10 mouse cellular contexts compared by ENCODE assay signal in the genomic region with DNA sequence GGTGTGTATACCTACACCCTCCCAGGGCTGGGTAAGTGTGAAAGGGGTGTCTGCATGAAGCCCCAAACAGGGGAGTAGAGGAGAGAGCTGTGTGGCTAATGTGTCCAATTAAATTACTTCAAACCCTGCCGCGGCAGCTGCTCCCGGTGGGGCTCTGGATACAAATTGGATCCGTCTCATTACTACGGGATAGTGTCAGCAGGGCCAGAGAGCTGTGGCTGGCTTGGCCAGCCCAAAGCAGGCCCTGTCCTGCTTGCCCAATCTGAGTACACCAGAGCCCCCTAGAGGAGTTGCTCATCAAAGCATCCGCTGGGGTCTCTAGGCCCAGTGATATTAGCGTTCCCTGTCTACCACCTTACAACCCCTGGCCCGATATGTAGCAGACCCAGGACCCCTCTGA. TPM values are rescaled to one million over a fixed set of nuclear protein-coding genes. Genes with fewer than 3 reads are reported as not detected.
DNase-seq lines count a peak whose midpoint lies in the region; ATAC-seq and TF ChIP-seq lines count a peak whose summit lies in the region.
"Had no signal": no experiment of that assay in that cellular context is flagged by ENCODE, and none has a peak within 500 bp of the region (broad histone marks: within the 10 kb centered on the region; RNA-seq: fewer than 3 reads in every experiment).

No protein-coding gene starts in this region.

- no peak overlapping the region for H3K9ac ChIP-seq in forebrain, embryonic 13.5 days
- 0 out of 2 replicates have a peak overlapping the region, but pooled peaks have one; percentile 10 for H3K9ac ChIP-seq in midbrain, embryonic 13.5 days (replicated peaks)
- H3K9ac ChIP-seq: limb, embryonic 12.5 days had no signal

- no peak overlapping the region for H3K4me2 ChIP-seq in forebrain, embryonic 13.5 days
- 0 out of 2 replicates have a peak overlapping the region, but pooled peaks have one; percentile 2 for H3K4me2 ChIP-seq in midbrain, embryonic 13.5 days (replicated peaks)
- H3K4me2 ChIP-seq: limb, embryonic 12.5 days had no signal

- H3K4me1 ChIP-seq in kidney, adult 2 months (ENCODE audit: control insufficient read depth, insufficient read depth, low read length) = no peaks in the 10 kb centered on the region
- H3K4me1 ChIP-seq in forebrain, embryonic 13.5 days = peaks cover 49% of the 10 kb centered on the region
- peaks cover 67% of the 10 kb centered on the region for H3K4me1 ChIP-seq in midbrain, embryonic 13.5 days (replicated peaks)

- DNase-seq in kidney, adult 2 months = no peak
- DNase-seq in kidney, postnatal 14 days = no peak
- peak; percentile 55 for DNase-seq in NIH3T3 (ENCODE audit: low read depth)
- DNase-seq in adrenal gland, adult 8-10 months = no peak
- no peak for DNase-seq in spleen, postnatal 14 days (ENCODE audit: low spot score in 2 of 2)

- peak; percentile 66 for ATAC-seq in forebrain, embryonic 13.5 days
- ATAC-seq in midbrain, embryonic 13.5 days = peak; percentile 78
- no peak for ATAC-seq in granulocyte monocyte progenitor cell, adult 5-6 weeks (replicated peaks; ENCODE audit: poor library complexity, severe bottlenecking)

- H3K9me3 ChIP-seq in forebrain, embryonic 13.5 days (replicated peaks) = no peaks in the 10 kb centered on the region
- no peaks in the 10 kb centered on the region for H3K9me3 ChIP-seq in midbrain, embryonic 13.5 days
- H3K9me3 ChIP-seq: G1E; limb, embryonic 12.5 days had no signal

- WGBS in kidney, adult 2 months = 42% methylated on average over 8 of the region's 8 CpGs
- 9% methylated on average over 8 of the region's 8 CpGs for WGBS in forebrain, embryonic 13.5 days
- WGBS in midbrain, embryonic 13.5 days = 7% methylated on average over 8 of the region's 8 CpGs

- H3K4me3 ChIP-seq in kidney, adult 2 months (ENCODE audit: insufficient read depth, low read depth, low read length) = no peak overlapping the region
- H3K4me3 ChIP-seq in forebrain, embryonic 13.5 days = no peak overlapping the region
- no peak overlapping the region for H3K4me3 ChIP-seq in midbrain, embryonic 13.5 days (replicated peaks)
- H3K4me3 ChIP-seq: limb, embryonic 12.5 days had no signal

- no peaks in the 10 kb centered on the region for H3K27me3 ChIP-seq in kidney, adult 2 months (replicated peaks; ENCODE audit: control insufficient read depth, insufficient read depth, low read length)
- peaks cover 12% of the 10 kb centered on the region for H3K27me3 ChIP-seq in forebrain, embryonic 13.5 days
- H3K27me3 ChIP-seq in midbrain, embryonic 13.5 days = peaks cover 9% of the 10 kb centered on the region; the same call in 1 of the 2 replicates

- H3K27ac ChIP-seq in kidney, adult 2 months (ENCODE audit: insufficient read depth, low read depth, low read length) = no peak overlapping the region
- peak overlapping the region; percentile 62 for H3K27ac ChIP-seq in forebrain, embryonic 13.5 days
- H3K27ac ChIP-seq in midbrain, embryonic 13.5 days = peak overlapping the region; percentile 68
- H3K27ac ChIP-seq: limb, embryonic 12.5 days had no signal

- H3K36me3 ChIP-seq in kidney, adult 2 months (ENCODE audit: control insufficient read depth, insufficient read depth, low read length) = no peaks in the 10 kb centered on the region
- H3K36me3 ChIP-seq in forebrain, embryonic 13.5 days (ENCODE audit: poor library complexity, severe bottlenecking) = no peaks in the 10 kb centered on the region
- no peaks in the 10 kb centered on the region for H3K36me3 ChIP-seq in midbrain, embryonic 13.5 days
- H3K36me3 ChIP-seq: G1E; limb, embryonic 12.5 days had no signal

- peak; percentile 25; the same call in 1 of the 2 replicates for TF ChIP-seq CTCF in kidney, adult 2 months (conservative IDR thresholded peaks at IDR 0.05; ENCODE audit: insufficient read depth, insufficient read length, low read depth, low read length)

- no peak for TF ChIP-seq POLR2A in kidney, adult 2 months (IDR thresholded peaks at IDR 0.05; ENCODE audit: low read depth, low read length)

RNA-seq across cellular contexts. Expression of a gene that starts 6.3 kb away (rescaled TPM):
- 4.0 and 4.6 TPM in 2 replicates for polyA plus RNA-seq in kidney, adult 2 months (2012; rRNA removed)
- polyA plus RNA-seq in forebrain, embryonic 13.5 days (2015; fragmentation: Nextera tagmentation; extraction: Ambion mirVana) = 4.4 and 5.0 TPM in 2 replicates
- 8.2 and 8.8 TPM in 2 replicates for polyA plus RNA-seq in midbrain, embryonic 13.5 days (2015; fragmentation: Nextera tagmentation; extraction: Ambion mirVana)
- not detected in 2 replicates for total RNA-seq in granulocyte monocyte progenitor cell, adult 5-6 weeks (2014; fragmentation: Nextera tagmentation)
- not detected in 2 replicates for total RNA-seq in granulocyte monocyte progenitor cell, adult 5-6 weeks (2017)
- 10 to 100 TPM; 32.9 to 54.6 (median 44.5) TPM for total RNA-seq in adrenal gland, adult 8-10 months (2022)
- polyA plus RNA-seq: G1E had no signal
